Mouse (Mus musculus): Measurements from ENCODE around the gene Camta2.

DNA sequence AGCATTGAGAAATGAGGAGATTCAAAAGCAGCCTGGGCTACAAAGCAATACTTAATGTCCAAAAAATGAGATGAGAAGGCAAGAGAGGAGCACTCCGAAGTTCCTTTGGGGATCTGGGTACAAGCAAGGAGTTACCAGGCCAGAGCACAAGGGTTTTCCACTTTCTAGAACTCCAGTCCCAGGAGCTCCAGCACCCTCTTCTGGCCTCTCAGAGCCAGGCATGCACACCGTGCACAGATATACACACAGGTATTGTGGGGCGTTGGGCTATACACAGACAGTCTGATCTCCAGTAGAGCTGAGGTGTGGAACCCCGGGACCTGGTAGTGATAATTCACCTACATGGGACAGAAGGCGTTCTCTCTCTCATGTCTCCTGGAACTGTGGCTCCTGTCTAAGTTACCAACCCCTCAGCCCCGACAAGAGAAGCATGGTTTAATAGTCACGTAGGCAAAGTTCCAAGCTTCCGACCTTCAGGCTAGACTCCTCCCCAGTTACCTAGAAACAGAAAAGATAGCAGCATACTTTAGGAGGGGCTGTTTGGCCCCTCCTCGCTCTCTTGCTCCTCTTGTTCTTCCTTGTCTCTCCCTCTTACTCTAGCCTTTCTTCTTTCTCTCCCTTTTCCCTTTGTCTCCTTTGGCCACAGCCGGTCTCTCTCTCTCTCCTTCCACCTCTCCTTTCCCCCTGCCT, 64.7 kb downstream of the Camta2 start:
- TF ChIP-seq CTCF (conservative IDR thresholded peaks at IDR 0.05 in 1 of 2, IDR thresholded peaks at IDR 0.05 in 1 of 2; ENCODE audit: low read depth in 2 of 2, low read length in 2 of 2) (peak; percentile 22 to 71; a peak in 3 of 4 replicates), USF1 (IDR thresholded peaks at IDR 0.05; ENCODE audit: low read depth, low read length) (no peak), ZNF384 (IDR thresholded peaks at IDR 0.05; ENCODE audit: low read depth, low read length) (no peak), GABPA (IDR thresholded peaks at IDR 0.05; ENCODE audit: insufficient replicate concordance, low read depth, low read length) (no peak)

Data from CH12.LX (cell line).